Mouse (Mus musculus) mammary gland, adult 2 months (tissue): ENCODE results near the gene Psmd6. TPM values are rescaled to one million over a fixed set of nuclear protein-coding genes. Genes with fewer than 3 reads are reported as not detected.

ENCODE experiments used
- polyA plus RNA-seq: library from polyadenylated mRNA; depleted of rRNA; stranded (reverse); fragments of >200 nt; gene quantifications from 2 replicates; pipeline ENCODE4 v1.2.3, GENCODE M21; 2012; ENCODE audit warnings: low replicate concordance; rRNA removed

The Psmd6 gene
- 17.1 and 36.4 TPM in 2 replicates for polyA plus RNA-seq

DNA sequence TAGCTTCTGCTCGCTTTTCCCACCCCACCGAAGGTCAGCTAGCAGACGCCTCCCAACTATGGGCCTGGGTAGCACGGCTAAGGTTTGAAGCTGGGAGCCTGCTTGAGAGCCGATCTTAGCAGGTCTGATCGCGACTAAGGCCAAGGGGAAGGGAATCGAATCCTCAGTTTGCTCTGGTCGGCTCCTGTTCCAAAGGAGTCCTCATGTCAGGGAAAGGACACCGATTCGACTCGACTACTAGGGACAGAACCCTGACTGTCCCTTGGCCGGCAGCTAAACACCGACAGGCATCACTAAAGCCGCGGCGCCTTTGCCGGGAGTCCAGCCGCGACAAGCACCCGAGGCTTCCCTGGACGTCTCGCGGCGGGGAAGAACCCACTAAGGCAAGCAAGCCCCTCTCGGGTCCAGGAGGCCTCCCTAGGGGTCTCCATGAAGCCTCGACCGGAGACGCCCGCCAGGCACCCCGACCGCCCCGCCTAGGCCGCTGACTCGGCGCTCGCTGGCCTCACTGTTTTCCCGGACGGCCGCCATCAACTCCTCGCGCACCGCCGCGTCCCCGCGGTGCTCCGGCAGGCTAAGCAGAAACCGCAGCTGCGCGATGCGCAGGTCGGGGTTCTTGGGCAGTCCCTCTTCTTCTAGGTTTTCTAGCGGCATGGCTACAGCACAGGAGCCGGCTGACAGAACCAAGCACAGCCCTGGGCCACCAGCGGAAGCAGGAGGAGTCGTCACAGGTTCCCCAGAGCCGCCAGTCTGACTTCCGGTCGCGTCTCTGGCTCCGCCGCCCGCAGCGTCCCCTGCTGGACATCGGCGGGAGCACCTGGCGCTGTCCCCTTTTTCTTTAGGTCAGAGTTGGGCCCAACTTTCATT is at the start of gene Psmd6:
Psmd6 (minus strand) TSS at position 755 of the 867 bp plus-strand sequence.

Other genes with a start within 250 kb of the Psmd6 start
- gene Gm281, start 206.5 kb downstream of the Psmd6 start, polyA plus RNA-seq = not detected in 2 replicates
- 35.5 and 38.3 TPM in 2 replicates for gene Atxn7, start 159.5 kb downstream of the Psmd6 start, polyA plus RNA-seq
- gene Thoc7, start 159.1 kb downstream of the Psmd6 start, polyA plus RNA-seq = 7.0 and 37.7 TPM in 2 replicates
- not detected in 2 replicates for gene Olfr720, start 65.9 kb upstream of the Psmd6 start, polyA plus RNA-seq
- gene Olfr31, start 201.8 kb upstream of the Psmd6 start, polyA plus RNA-seq = not detected in 2 replicates
- gene Il3ra, start 225.3 kb upstream of the Psmd6 start, polyA plus RNA-seq = 65.1 and 138 TPM in 2 replicates